Mouse (Mus musculus) stomach, postnatal 0 days (tissue): ENCODE results near the gene Cdc73. TPM values are rescaled to one million over a fixed set of nuclear protein-coding genes. Genes with fewer than 3 reads are reported as not detected.
A peak's percentile ranks its signal among the peaks of the same experiment; 100 is the strongest.

Source experiments
- ATAC-seq: fragments of 200-750 bp; cut with Nextera tagmentation; 2 replicates; pipeline ENCODE4 v1.8.0; 2017; ENCODE audit not compliant: low FRiP score, low TSS enrichment
- DNase-seq: peaks from one replicate; pipeline ENCODE4 v3.0.0-alpha.2; 2016; ENCODE audit warnings: low spot score
- H3K27ac ChIP-seq: fragments of 300-500 bp; sonication (generic); replicated peaks from 2 replicates; pipeline ENCODE4 v1.5.1; 2014; ENCODE audit warnings: mild to moderate bottlenecking, control low read depth
- H3K27me3 ChIP-seq: fragments of 300-500 bp; sonication (generic); 2 replicates; pipeline ENCODE4 v1.6.1; 2014; ENCODE audit warnings: low read length; ENCODE audit not compliant: control insufficient read depth, insufficient read depth
- H3K36me3 ChIP-seq: fragments of 300-500 bp; sonication (generic); 2 replicates; pipeline ENCODE4 v1.6.1; 2014; ENCODE audit warnings: low read length, mixed read lengths; ENCODE audit not compliant: control insufficient read depth, insufficient read depth
- H3K4me1 ChIP-seq: fragments of 300-500 bp; sonication (generic); replicated peaks from 2 replicates; pipeline ENCODE4 v1.6.1; 2014; ENCODE audit warnings: antibody characterized with exemption; ENCODE audit not compliant: control insufficient read depth, insufficient read depth
- H3K4me2 ChIP-seq: fragments of 300-500 bp; sonication (generic); replicated peaks from 2 replicates; pipeline ENCODE4 v1.6.1; 2014; ENCODE audit warnings: low read depth, mild to moderate bottlenecking, control low read depth, moderate library complexity
- H3K4me3 ChIP-seq: fragments of 300-500 bp; sonication (generic); 2 replicates; pipeline ENCODE4 v1.5.1; 2014; ENCODE audit warnings: low read depth, low read length, control low read depth
- H3K9ac ChIP-seq: fragments of 300-500 bp; sonication (generic); 2 replicates; pipeline ENCODE4 v1.6.1; 2014; ENCODE audit warnings: mild to moderate bottlenecking, low read length, control low read depth, mixed read lengths
- H3K9me3 ChIP-seq: fragments of 300-500 bp; sonication (generic); 2 replicates; pipeline ENCODE4 v1.6.1; 2016; ENCODE audit warnings: low read length; ENCODE audit not compliant: control insufficient read depth
- CTCF ChIP-seq: IDR thresholded peaks from 2 replicates; pipeline ENCODE4 v1.5.1; 2016; ENCODE audit warnings: antibody characterized with exemption, low read depth, mild to moderate bottlenecking, moderate library complexity
- EP300 ChIP-seq: optimal IDR thresholded peaks from 2 replicates; pipeline ENCODE3; 2016; ENCODE audit warnings: antibody characterized with exemption
- WGBS: fragments of 180-500 bp; shearing (Covaris S2); extraction: QIAGEN DNeasy Blood & Tissue Kit; methylation state at CpG from one replicate; pipeline ENCODE4 v1.1.7; 2014; 5-methylcytosine and 5-hydroxymethylcytosine counted together
- polyA plus RNA-seq: library from polyadenylated mRNA; unstranded; fragments of >200 nt; fragmentation: Nextera tagmentation; extraction: Ambion mirVana; gene quantifications from 2 replicates; pipeline ENCODE4 v1.2.1, GENCODE M21; 2015

Cdc73 gene
- polyA plus RNA-seq, 1 experiment from 2014 or later = 11.8 TPM

- Histone ChIP-seq H3K4me2 (peak overlapping the region; percentile 75), H3K27me3 (no peaks in the 10 kb centered on the region), H3K4me1 (no peaks in the 10 kb centered on the region), H3K4me3 (peak overlapping the region; percentile 79), H3K9ac (peak overlapping the region; percentile 87), H3K27ac (peak overlapping the region; percentile 90), H3K9me3 (no peaks in the 10 kb centered on the region), H3K36me3 (peaks cover 6% of the 10 kb centered on the region; the same call in 1 of the 2 replicates)
- DNase-seq (peak; percentile 94), ATAC-seq (peak; percentile 97)
- TF ChIP-seq CTCF (peak; percentile 7; the same call in 1 of the 2 replicates), EP300 (no peak)
- WGBS = under 1% methylated on average over 55 of the region's 71 CpGs
Observed at GRCm38 (mm10) chr1:143739361-143740350, 37.0 kb upstream of the Cdc73 start.

DNA sequence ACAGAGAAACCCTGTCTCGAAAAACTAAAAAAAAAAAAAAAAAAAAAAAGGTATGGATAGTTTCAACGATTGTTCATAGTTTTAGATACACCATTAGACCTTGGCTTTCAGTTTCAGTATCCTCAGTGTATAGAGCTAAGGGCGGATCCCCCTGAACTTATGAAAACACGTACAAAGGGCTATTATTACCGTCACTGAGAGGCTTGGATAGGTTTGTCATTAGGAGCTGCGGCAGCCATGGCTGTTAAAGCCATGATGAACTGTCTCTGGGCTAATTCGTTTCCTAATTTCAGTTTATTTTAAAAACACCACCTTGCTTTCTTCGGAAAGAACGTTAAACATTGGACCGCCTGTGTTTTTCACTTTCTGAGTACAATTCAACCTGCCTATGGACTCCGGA lies 36.1 kb upstream of the Cdc73 start:
- Histone ChIP-seq H3K27me3 (no peaks in the 10 kb centered on the region), H3K4me1 (no peaks in the 10 kb centered on the region), H3K4me2 (peak overlapping the region; percentile 75), H3K4me3 (peak overlapping the region; percentile 79), H3K9ac (peak overlapping the region; percentile 87), H3K36me3 (peaks cover 6% of the 10 kb centered on the region; the same call in 1 of the 2 replicates), H3K27ac (peak overlapping the region; percentile 90), H3K9me3 (no peaks in the 10 kb centered on the region)
- TF ChIP-seq CTCF (no peak), EP300 (no peak)
- no peak for DNase-seq
- ATAC-seq = peak; percentile 46; the same call in 1 of the 2 replicates
- WGBS = 12% methylated on average over 10 of the region's 11 CpGs

DNA sequence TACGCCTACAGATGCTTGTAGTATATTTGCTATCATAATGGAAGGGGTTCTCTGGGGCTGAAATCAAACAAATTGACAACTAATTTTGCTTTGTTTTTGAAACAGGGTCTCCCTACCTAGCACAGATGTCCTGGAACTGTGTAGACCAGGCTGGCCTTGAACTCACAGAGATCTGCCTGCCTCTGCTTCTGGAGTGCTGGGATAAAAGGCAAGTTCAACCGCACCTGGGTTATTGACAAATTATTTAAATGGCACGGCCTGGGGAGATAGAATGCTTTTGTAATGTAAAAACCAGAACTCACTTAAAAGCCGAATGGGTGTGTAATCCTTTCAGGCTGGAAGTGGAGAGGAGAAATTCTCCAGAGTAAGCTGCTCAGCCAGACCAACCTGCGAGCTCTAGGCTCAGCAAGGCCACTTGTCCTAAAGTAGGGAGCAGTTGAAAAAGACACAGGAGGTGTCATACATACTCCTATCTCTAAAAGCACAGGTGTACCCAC lies 31.3 kb upstream of the Cdc73 start:
- 72% methylated on average over 5 of the region's 5 CpGs for WGBS
- H3K4me2 ChIP-seq = no peak overlapping the region

GRCm38 (mm10) chr1:143731691-143732090 lies 29.0 kb upstream of the Cdc73 start:
- Histone ChIP-seq H3K9me3 (no peaks in the 10 kb centered on the region), H3K27me3 (no peaks in the 10 kb centered on the region), H3K9ac (no peak overlapping the region), H3K27ac (no peak overlapping the region), H3K36me3 (no peaks in the 10 kb centered on the region), H3K4me2 (no peak overlapping the region), H3K4me3 (no peak overlapping the region), H3K4me1 (no peaks in the 10 kb centered on the region)
- WGBS = 62% methylated on average over 4 of the region's 4 CpGs
- no peak for TF ChIP-seq EP300
- TF ChIP-seq CTCF = no peak
- no peak for DNase-seq
- ATAC-seq = no peak

More for the DNA sequence above, 31.3 kb upstream of the Cdc73 start:
- Histone ChIP-seq H3K4me1 (no peaks in the 10 kb centered on the region), H3K27ac (no peak overlapping the region), H3K9me3 (no peaks in the 10 kb centered on the region), H3K36me3 (no peaks in the 10 kb centered on the region), H3K27me3 (no peaks in the 10 kb centered on the region), H3K4me3 (no peak overlapping the region), H3K9ac (no peak overlapping the region)
- TF ChIP-seq CTCF = no peak
- TF ChIP-seq EP300 = no peak
- DNase-seq (no peak), ATAC-seq (no peak)

DNA sequence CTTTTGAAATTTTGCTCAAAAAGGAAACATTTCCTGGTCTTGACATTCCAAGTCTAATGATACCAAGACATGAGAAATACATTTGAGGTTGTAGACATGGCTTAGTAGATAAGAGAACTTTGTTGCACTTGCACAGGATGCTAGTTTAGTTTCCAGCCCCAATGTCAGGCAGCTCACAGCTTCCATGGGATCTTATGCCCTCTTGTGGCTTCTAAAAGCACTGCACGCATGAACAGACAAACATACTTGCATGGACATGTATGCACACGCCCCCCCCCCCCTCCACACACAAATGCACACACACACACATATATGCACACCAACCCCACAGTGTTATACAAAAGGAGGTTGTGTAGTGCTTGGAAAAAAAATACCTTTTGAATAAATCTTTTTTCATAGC lies 28.2 kb upstream of the Cdc73 start:
- no peaks in the 10 kb centered on the region for H3K36me3 ChIP-seq
- H3K4me1 ChIP-seq = no peaks in the 10 kb centered on the region
- no peaks in the 10 kb centered on the region for H3K9me3 ChIP-seq
- DNase-seq (peak; percentile 34), ATAC-seq (no peak)
- TF ChIP-seq EP300 = no peak
- TF ChIP-seq CTCF = peak; percentile 67
- no peaks in the 10 kb centered on the region for H3K27me3 ChIP-seq
- 73% methylated on average over 2 of the region's 2 CpGs for WGBS
- no peak overlapping the region for H3K4me2 ChIP-seq
- no peak overlapping the region for H3K4me3 ChIP-seq
- no peak overlapping the region for H3K9ac ChIP-seq
- H3K27ac ChIP-seq = no peak overlapping the region
